Mouse (Mus musculus) liver, embryonic 12.5 days (tissue): ENCODE measurements around the gene Tns1. TPM values are rescaled to one million over a fixed set of nuclear protein-coding genes. Genes with fewer than 3 reads are reported as not detected.

Experiments
- ATAC-seq: fragments of 200-750 bp; cut with Nextera tagmentation; 2 replicates; pipeline ENCODE4 v1.8.0; 2017; ENCODE audit warnings: moderate number of reproducible peaks, mild to moderate bottlenecking, moderate library complexity
- H3K27ac ChIP-seq: fragments of 300-500 bp; sonication (generic); 2 replicates; pipeline ENCODE4 v1.5.1; 2016; ENCODE audit warnings: mild to moderate bottlenecking
- H3K27me3 ChIP-seq: fragments of 300-500 bp; sonication (generic); replicated peaks from 2 replicates; pipeline ENCODE4 v1.6.1; 2016; ENCODE audit warnings: mild to moderate bottlenecking, moderate library complexity
- H3K36me3 ChIP-seq: fragments of 300-500 bp; sonication (generic); 2 replicates; pipeline ENCODE4 v1.6.1; 2016; ENCODE audit warnings: mild to moderate bottlenecking, moderate library complexity
- H3K4me1 ChIP-seq: fragments of 300-500 bp; sonication (generic); 2 replicates; pipeline ENCODE4 v1.6.1; 2016
- H3K4me2 ChIP-seq: fragments of 300-500 bp; sonication (generic); 2 replicates; pipeline ENCODE4 v1.6.1; 2016; ENCODE audit warnings: mild to moderate bottlenecking, moderate library complexity
- H3K4me3 ChIP-seq: fragments of 300-500 bp; sonication (generic); 2 replicates; pipeline ENCODE4 v1.5.1; 2016; ENCODE audit warnings: mild to moderate bottlenecking, moderate library complexity
- H3K9ac ChIP-seq: fragments of 300-500 bp; sonication (generic); 2 replicates; pipeline ENCODE4 v1.6.1; 2016; ENCODE audit warnings: mild to moderate bottlenecking, moderate library complexity
- H3K9me3 ChIP-seq: fragments of 300-500 bp; sonication (generic); replicated peaks from 2 replicates; pipeline ENCODE4 v1.6.1; 2016; ENCODE audit warnings: mild to moderate bottlenecking, moderate library complexity
- WGBS: fragments of 180-500 bp; shearing (Covaris S2); methylation state at CpG from one replicate; pipeline ENCODE4 v1.1.7; 2016; ENCODE audit not compliant: insufficient replicate concordance; 5-methylcytosine and 5-hydroxymethylcytosine counted together
- polyA plus RNA-seq: library from polyadenylated mRNA; unstranded; fragments of >200 nt; fragmentation: Nextera tagmentation; extraction: Ambion mirVana; gene quantifications from 2 replicates; pipeline ENCODE4 v1.2.1, GENCODE M21; 2016

Tns1 gene
- polyA plus RNA-seq, 1 experiment from 2014 or later, result 13.1 TPM

DNA sequence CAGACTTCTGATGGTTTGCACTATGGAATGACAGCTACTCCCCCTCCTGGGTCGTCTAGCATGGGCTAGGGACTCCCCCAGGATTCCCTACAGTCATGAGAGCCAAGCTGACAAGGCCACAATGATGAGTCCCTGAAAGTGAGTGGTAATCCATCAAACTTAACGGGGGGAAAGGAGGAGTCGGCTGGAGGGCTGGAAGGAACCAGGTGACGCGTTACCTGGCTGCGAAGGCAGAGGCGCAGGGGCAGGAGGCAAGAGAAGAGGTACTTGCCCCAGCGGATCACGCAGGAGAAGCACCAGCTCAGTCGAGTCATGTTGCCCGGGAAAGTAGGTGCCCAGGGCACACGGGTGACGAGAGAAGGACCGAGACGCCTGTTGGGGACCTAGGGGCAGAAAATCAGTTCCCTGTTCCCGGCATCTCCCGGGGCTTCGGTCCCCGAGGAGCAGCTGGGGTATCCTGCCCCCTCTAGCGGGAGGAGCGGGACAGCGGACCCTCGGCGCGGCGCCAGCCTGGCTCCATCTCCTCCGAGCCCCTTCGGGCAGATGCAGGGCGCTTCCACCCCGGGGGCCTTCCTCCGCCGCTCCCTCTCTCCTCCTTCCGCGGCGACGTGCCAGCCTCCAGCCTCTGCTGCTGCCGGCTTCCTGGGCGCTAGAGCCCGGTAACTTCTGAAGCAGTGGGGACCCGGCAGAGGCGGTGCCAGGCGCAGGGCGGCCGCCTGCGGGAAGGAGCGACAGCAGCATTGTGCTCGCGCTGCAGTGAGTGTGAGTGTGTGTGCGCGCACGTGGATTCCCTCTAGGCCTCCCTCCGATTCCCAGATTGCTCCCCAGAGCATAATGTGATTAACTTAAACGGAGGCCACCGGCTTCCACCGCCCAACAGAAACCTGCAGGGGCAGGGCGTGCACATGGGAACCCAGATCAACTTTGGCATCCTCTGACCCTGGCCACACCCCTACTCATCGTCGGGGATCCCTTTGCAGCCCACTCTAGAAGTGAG, 25.9 kb downstream of the Tns1 start:
- Histone ChIP-seq H3K27me3 (peaks cover 95% of the 10 kb centered on the region), H3K4me1 (0 out of 2 replicates have a peak, but pooled peaks cover 7% of the 10 kb centered on the region), H3K9ac (peak overlapping the region; percentile 24; the same call in 1 of the 2 replicates), H3K4me3 (peak overlapping the region; percentile 41), H3K4me2 (peak overlapping the region; percentile 56), H3K27ac (peak overlapping the region; percentile 46; the same call in 1 of the 2 replicates), H3K9me3 (no peaks in the 10 kb centered on the region), H3K36me3 (no peaks in the 10 kb centered on the region)
- 1% methylated on average over 58 of the region's 58 CpGs for WGBS
- no peak for ATAC-seq

DNA sequence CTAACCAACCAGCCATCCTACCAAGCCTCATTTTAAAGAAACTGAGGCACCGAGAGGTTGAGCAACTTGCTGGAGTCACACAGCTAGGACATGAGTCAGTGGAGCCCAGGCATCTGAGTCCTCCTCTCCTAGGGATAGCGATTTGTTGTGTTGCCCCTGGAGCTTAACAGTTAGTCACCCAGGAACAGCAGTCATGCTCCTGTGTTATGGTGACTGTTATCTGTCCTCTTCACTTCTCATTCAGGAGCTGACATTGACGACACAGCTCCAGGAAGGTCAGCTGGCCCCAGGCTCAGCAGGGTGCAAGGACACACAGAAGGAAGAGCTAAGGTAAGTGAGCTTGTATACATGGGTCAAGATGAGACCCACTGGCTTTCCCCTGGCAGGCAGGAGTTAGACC, 28.5 kb downstream of the Tns1 start:
- no peaks in the 10 kb centered on the region for H3K9me3 ChIP-seq
- WGBS, result 31% methylated on average over 3 of the region's 3 CpGs
- ATAC-seq, result no peak
- no peak overlapping the region for H3K9ac ChIP-seq
- H3K4me2 ChIP-seq, result no peak overlapping the region
- H3K27ac ChIP-seq, result no peak overlapping the region
- no peak overlapping the region for H3K4me3 ChIP-seq
- peaks cover 90% of the 10 kb centered on the region for H3K27me3 ChIP-seq
- no peaks in the 10 kb centered on the region for H3K36me3 ChIP-seq
- 0 out of 2 replicates have a peak, but pooled peaks cover 7% of the 10 kb centered on the region for H3K4me1 ChIP-seq

DNA sequence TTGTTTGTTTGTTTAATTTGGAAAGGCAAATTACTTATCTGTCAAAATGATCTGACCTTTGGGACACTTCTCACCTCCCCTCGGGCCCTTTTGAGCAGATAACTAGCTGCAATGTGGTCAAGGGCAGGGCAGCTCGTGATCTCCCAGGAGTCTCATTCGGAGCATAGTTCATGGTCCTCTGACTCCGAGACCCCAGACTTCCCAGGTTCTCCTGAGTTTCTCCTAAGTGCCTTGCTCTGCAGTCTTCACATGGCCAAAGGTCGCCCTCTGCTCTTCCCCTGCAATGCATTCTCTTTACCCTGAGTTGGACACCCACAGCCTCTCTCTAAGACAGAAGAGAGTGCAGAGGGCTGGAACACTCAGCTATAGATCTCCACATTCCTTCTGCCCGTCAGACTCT, 29.0 kb downstream of the Tns1 start:
- Histone ChIP-seq H3K27me3 (peaks cover 88% of the 10 kb centered on the region), H3K9ac (no peak overlapping the region), H3K27ac (no peak overlapping the region), H3K36me3 (no peaks in the 10 kb centered on the region), H3K9me3 (no peaks in the 10 kb centered on the region), H3K4me2 (no peak overlapping the region), H3K4me3 (no peak overlapping the region), H3K4me1 (0 out of 2 replicates have a peak, but pooled peaks cover 7% of the 10 kb centered on the region)
- no peak for ATAC-seq
- WGBS, result 27% methylated on average over 6 of the region's 6 CpGs

DNA sequence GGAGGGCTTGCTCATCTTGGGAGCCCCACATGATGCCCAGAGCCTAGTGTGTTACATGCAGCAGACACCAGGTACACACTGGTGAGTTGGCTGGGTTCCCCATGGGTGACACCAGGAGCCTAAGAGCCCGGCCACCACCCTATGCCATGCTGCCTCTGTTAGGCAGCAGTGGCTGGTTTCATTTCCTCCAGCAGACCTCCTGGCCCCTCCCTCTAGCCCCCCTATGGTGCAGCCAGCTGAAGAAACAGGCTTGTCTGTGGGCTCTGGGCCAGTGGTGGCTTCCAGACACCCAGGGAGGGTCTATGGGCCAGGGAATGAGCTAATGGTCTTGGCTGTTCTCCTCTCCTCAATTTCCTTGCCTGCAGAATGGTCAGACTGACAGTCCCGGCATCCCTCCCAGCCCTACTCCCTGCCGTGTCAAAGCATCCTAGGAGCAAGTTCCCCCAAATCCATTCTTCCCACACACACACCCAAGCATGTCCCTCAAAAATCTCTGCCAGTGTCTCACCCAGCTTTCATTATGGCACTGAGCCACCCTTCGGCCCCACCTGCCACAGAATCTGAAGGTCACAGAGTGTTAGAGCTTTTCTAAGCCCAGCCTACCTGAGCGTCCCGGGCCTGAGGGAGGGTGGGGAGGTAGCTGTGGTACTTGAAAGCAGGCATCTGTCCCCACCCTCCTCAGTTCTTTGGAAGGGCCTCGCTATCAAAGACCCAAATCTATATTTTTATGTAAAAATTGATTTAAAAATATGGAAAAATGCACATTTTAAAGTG, 29.6 kb downstream of the Tns1 start:
- peaks cover 87% of the 10 kb centered on the region for H3K27me3 ChIP-seq
- WGBS, result 29% methylated on average over 7 of the region's 7 CpGs
- no peak overlapping the region for H3K9ac ChIP-seq
- H3K9me3 ChIP-seq, result no peaks in the 10 kb centered on the region
- no peak overlapping the region for H3K4me2 ChIP-seq
- H3K4me3 ChIP-seq, result no peak overlapping the region
- H3K27ac ChIP-seq, result no peak overlapping the region
- ATAC-seq, result no peak
- H3K36me3 ChIP-seq, result no peaks in the 10 kb centered on the region
- H3K4me1 ChIP-seq, result 0 out of 2 replicates have a peak, but pooled peaks cover 7% of the 10 kb centered on the region

DNA sequence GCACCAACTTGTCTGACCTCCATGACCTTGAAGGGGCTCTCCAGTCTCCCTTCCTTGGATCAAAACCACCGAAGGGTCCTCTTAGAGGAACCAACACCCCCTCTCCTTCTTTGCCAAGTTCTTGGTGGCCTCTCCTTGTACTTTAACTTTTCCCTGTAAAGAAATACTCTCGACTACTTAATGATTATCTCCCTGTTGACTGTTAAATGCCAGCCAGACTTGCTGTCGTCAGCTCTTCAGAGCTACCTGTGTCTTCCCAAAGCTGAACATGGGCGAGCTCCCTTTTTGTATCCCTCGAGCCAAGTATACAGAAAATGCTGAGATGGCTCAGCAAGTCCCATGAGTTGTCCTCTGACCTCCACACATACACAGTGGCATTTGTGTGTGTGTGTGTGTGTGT, 30.8 kb downstream of the Tns1 start:
- H3K4me1 ChIP-seq, result 0 out of 2 replicates have a peak, but pooled peaks cover 4% of the 10 kb centered on the region
- H3K27me3 ChIP-seq, result peaks cover 83% of the 10 kb centered on the region

DNA sequence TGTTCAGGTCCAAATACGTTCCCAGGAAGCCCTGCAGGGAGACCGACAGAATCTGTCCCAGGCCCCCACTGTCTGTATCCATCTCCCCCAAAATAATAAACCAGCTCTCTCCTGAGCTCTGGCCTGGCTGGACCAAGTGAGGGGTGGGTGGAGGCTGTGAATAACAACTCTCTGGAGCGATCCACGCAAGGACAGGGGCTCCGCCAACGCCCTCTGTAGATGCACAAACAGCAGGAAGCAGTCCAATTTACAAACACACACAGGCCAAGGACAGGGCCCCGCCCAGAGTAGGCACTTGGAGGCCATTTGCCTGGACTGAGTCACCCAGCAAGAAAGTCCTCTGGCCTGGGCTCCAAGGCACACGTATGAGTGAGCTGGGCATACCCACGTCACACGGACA, 32.0 kb downstream of the Tns1 start:
- Histone ChIP-seq H3K9ac (no peak overlapping the region), H3K27ac (0 out of 2 replicates have a peak overlapping the region, but pooled peaks have one; percentile 2), H3K4me1 (0 out of 2 replicates have a peak, but pooled peaks cover 4% of the 10 kb centered on the region), H3K9me3 (no peaks in the 10 kb centered on the region), H3K27me3 (peaks cover 71% of the 10 kb centered on the region), H3K4me2 (no peak overlapping the region), H3K4me3 (no peak overlapping the region), H3K36me3 (no peaks in the 10 kb centered on the region)
- no peak for ATAC-seq
- WGBS, result 61% methylated on average over 10 of the region's 10 CpGs

More for the DNA sequence above, 30.8 kb downstream of the Tns1 start:
- Histone ChIP-seq H3K4me3 (no peak overlapping the region), H3K9me3 (no peaks in the 10 kb centered on the region), H3K4me2 (no peak overlapping the region), H3K36me3 (no peaks in the 10 kb centered on the region), H3K9ac (no peak overlapping the region), H3K27ac (no peak overlapping the region)
- no peak for ATAC-seq
- WGBS, result 60% methylated on average over 5 of the region's 5 CpGs

DNA sequence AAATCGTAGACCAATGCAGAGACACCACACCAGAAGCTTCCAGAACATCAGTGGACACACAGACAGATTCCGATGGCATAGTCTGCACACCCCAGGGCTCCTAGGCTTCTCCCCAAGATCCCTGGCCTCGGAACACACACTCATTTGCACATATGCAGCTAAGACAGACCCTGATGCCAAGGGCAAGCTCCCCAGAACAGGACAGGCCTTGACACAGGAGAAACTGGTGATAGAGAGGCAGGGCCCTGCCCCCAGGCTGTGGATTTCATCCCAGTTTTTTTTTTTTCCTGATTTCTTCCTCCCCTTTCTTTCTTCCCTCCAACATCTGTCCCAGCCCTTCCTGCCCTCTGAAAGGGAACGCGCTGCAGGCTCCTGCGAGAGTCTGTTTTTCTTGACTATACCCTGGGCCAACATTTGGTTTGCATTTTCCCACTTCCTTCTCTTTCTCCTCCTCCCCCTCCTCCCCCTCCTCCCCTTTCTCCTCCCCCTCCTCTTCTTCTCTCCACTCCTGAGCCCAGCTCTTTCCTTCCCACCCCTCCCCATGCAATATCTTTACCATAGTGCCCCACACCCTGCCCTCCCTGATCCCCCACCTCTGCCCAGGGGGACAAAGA, 32.5 kb downstream of the Tns1 start:
- WGBS, result 28% methylated on average over 6 of the region's 6 CpGs
- no peak overlapping the region for H3K4me3 ChIP-seq
- H3K27ac ChIP-seq, result peak overlapping the region; percentile 30; the same call in 1 of the 2 replicates
- no peaks in the 10 kb centered on the region for H3K36me3 ChIP-seq
- H3K9me3 ChIP-seq, result no peaks in the 10 kb centered on the region
- peaks cover 66% of the 10 kb centered on the region for H3K27me3 ChIP-seq
- no peak overlapping the region for H3K9ac ChIP-seq
- 0 out of 2 replicates have a peak, but pooled peaks cover 4% of the 10 kb centered on the region for H3K4me1 ChIP-seq
- H3K4me2 ChIP-seq, result no peak overlapping the region
- no peak for ATAC-seq

DNA sequence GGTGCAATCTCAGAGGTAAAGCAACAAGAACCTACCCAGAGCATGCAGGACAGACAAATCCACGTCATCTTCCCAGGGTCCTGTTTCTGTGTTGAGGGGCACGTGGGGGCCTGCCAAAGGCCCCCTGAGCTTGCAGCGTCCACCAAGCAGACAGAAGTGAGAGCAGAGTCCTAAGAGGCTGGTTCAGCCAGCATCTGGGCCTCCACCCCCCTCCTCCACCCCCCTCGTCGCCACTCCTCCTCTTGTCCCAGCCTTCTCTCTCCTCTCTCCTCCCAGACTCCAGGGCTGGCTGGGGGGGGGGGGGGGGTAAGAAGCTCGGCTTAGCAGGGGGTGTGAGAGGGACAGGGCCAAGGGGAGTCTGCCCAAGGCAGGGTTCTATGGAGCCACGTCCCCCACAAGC, 33.1 kb downstream of the Tns1 start:
- peak overlapping the region; percentile 30; the same call in 1 of the 2 replicates for H3K27ac ChIP-seq
- H3K36me3 ChIP-seq, result no peaks in the 10 kb centered on the region
- H3K4me3 ChIP-seq, result peak overlapping the region; percentile 19; the same call in 1 of the 2 replicates
- H3K9me3 ChIP-seq, result no peaks in the 10 kb centered on the region
- peak overlapping the region; percentile 15 for H3K4me2 ChIP-seq
- no peak overlapping the region for H3K9ac ChIP-seq
- WGBS, result 41% methylated on average over 6 of the region's 7 CpGs
- H3K27me3 ChIP-seq, result peaks cover 60% of the 10 kb centered on the region
- no peak for ATAC-seq
- 0 out of 2 replicates have a peak, but pooled peaks cover 4% of the 10 kb centered on the region for H3K4me1 ChIP-seq

DNA sequence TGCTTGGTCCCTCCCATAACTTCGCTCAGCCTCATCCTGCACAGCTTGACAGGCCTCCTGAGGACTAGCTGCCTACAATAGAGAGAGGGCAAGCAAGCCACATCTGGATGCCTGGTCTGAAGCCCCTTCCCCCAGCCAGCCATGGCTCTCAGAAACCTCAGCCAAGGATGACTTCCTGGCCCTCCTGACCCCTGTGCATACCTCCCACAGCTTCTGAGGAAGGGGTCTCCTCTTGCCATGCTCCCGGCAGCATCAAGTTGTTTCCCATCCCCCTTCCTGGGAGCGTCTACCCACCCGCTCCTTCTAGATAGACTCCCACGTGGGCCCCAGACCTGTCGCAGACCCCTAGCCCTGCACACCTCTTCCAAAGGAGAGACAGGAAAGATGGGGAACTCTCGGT, 33.9 kb downstream of the Tns1 start:
- ATAC-seq, result no peak
- peak overlapping the region; percentile 15 for H3K4me2 ChIP-seq
- H3K27ac ChIP-seq, result no peak overlapping the region
- H3K9ac ChIP-seq, result no peak overlapping the region
- no peaks in the 10 kb centered on the region for H3K36me3 ChIP-seq
- 48% methylated on average over 7 of the region's 7 CpGs for WGBS
- 0 out of 2 replicates have a peak, but pooled peaks cover 4% of the 10 kb centered on the region for H3K4me1 ChIP-seq
- no peaks in the 10 kb centered on the region for H3K9me3 ChIP-seq
- H3K4me3 ChIP-seq, result peak overlapping the region; percentile 19; the same call in 1 of the 2 replicates
- peaks cover 52% of the 10 kb centered on the region for H3K27me3 ChIP-seq

DNA sequence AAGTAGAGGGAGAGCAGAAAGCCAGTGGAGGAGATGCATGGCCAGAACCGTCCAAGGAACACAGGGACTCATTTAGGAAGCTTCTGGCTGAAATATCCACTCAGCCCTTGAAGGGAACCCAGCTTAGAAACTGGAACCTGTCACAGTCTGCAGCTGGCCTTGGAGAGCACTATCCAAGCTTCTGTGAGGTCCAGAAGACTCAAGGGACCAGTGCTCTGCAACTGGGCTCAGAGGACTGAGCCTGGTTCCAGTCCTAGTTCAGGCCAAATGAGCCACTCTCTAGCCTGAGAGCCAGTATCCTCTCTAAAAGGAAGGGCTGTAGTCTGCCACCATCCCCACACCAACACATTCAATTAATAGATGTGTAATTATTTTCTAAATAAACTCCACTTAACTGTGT, 35.7 kb downstream of the Tns1 start:
- H3K4me1 ChIP-seq, result peaks cover 10% of the 10 kb centered on the region; the same call in 1 of the 2 replicates
- no peak overlapping the region for H3K4me2 ChIP-seq
- ATAC-seq, result no peak
- H3K9ac ChIP-seq, result no peak overlapping the region
- H3K9me3 ChIP-seq, result no peaks in the 10 kb centered on the region
- WGBS, result 57% methylated on average over 1 of the region's 1 CpGs
- peaks cover 37% of the 10 kb centered on the region for H3K27me3 ChIP-seq
- no peaks in the 10 kb centered on the region for H3K36me3 ChIP-seq
- H3K27ac ChIP-seq, result no peak overlapping the region
- no peak overlapping the region for H3K4me3 ChIP-seq

DNA sequence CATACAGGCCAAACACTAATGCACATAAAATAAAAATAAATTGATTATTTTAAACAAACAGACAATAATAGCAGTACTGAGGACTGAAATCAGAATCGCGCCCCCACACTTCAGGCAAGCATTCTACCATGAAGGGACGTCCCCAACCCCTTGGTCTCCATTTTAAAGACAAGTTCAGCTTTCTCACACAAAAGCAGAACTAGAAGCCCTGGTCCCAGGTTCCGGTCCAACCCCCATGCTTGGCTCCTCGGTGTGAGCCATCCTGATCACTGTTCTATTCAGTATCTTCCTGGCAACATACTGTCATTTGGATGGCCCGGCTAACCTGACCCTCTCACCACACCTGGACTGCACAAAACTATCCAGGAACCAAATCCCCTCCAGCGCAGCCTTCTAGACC, 38.7 kb downstream of the Tns1 start:
- no peak overlapping the region for H3K27ac ChIP-seq
- H3K9me3 ChIP-seq, result no peaks in the 10 kb centered on the region
- no peak overlapping the region for H3K4me3 ChIP-seq
- H3K4me1 ChIP-seq, result peaks cover 33% of the 10 kb centered on the region
- H3K36me3 ChIP-seq, result no peaks in the 10 kb centered on the region
- no peak overlapping the region for H3K4me2 ChIP-seq
- H3K9ac ChIP-seq, result no peak overlapping the region
- H3K27me3 ChIP-seq, result peaks cover 16% of the 10 kb centered on the region; the same call in 1 of the 2 replicates
- WGBS, result 64% methylated on average over 7 of the region's 7 CpGs
- no peak for ATAC-seq
